Mouse (Mus musculus) C2C12 (cell line): ENCODE data around the gene Pgls. TPM values are rescaled to one million over a fixed set of nuclear protein-coding genes. Genes with fewer than 3 reads are reported as not detected.

Experiments used
- H3K27me3 ChIP-seq: one replicate; pipeline ENCODE4 v1.6.1; 2011; ENCODE audit not compliant: control insufficient read depth, insufficient read depth, insufficient read length
- H3K36me3 ChIP-seq: one replicate; pipeline ENCODE4 v1.6.1; 2011; ENCODE audit not compliant: control insufficient read depth, insufficient read depth
- H3K4me3 ChIP-seq: one replicate; pipeline ENCODE4 v1.5.1; 2011; ENCODE audit warnings: mild to moderate bottlenecking, control low read depth; ENCODE audit not compliant: poor library complexity, insufficient read depth, severe bottlenecking
- H3K79me2 ChIP-seq: one replicate; pipeline ENCODE4 v1.6.1; 2011; ENCODE audit not compliant: control insufficient read depth, insufficient read depth
- H3K79me3 ChIP-seq: one replicate; pipeline ENCODE4 v1.6.1; 2011; ENCODE audit warnings: low read depth, control low read depth
- H3ac ChIP-seq: one replicate; pipeline ENCODE3; 2011; ENCODE audit warnings: low read depth; ENCODE audit not compliant: control insufficient read depth, insufficient read length
- CEBPB ChIP-seq: IDR thresholded peaks from one replicate; pipeline ENCODE4 v1.6.1; 2011; ENCODE audit warnings: low read depth, mild to moderate bottlenecking, control low read depth, moderate library complexity
- CTCF ChIP-seq: IDR thresholded peaks from one replicate; pipeline ENCODE4 v1.5.1; 2011; ENCODE audit not compliant: control insufficient read depth, insufficient read depth, insufficient read length
- FOSL1 ChIP-seq: IDR thresholded peaks from one replicate; pipeline ENCODE4 v1.8.0; 2011; ENCODE audit warnings: mild to moderate bottlenecking, low read length; ENCODE audit not compliant: poor library complexity, insufficient read depth, severe bottlenecking
- MAX ChIP-seq: IDR thresholded peaks from one replicate; pipeline ENCODE4 v1.6.1; 2011; ENCODE audit warnings: mild to moderate bottlenecking, control low read depth
- MYOD1 ChIP-seq: IDR thresholded peaks from one replicate; pipeline ENCODE4 v1.6.1; 2011; ENCODE audit warnings: low read depth; ENCODE audit not compliant: control insufficient read depth, insufficient read length
- MYOG ChIP-seq: IDR thresholded peaks from one replicate; pipeline ENCODE4 v1.6.1; 2011; ENCODE audit not compliant: control insufficient read depth, insufficient read length; ENCODE audit errors: extremely low read depth
- USF1 ChIP-seq: IDR thresholded peaks from one replicate; pipeline ENCODE4 v1.6.1; 2011; ENCODE audit warnings: low read depth, mild to moderate bottlenecking, control low read depth, moderate library complexity
- polyA plus RNA-seq: library from polyadenylated mRNA; unstranded; fragments of >200 nt; fragmentation: generic; extraction: Trizol; gene quantifications from one replicate; pipeline ENCODE4 v1.2.1, GENCODE M21; 2012; ENCODE audit warnings: missing spikeins

The Pgls gene
- polyA plus RNA-seq, 1 experiment = 231 TPM

DNA sequence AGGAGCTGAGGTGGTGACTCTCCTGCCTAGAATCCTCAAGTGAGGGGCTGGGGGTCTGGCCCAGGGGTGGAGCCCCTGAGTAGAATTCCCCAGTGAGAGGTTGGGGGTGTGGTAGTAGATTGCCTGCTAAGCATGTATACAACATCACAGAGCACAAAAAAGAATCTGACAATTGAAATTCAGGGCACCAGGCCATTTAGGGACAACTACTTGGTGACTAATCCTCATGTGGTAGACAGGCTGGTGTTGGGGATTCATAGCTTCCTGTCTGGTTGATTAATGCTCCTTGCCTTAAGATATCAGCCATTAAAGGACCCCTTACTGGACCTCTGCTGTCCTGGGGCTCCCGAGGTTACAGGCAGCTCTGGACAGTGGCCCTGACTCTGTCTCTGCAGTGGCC, 13.0 kb upstream of the Pgls start:
- Histone ChIP-seq H3K79me3 (peaks cover 17% of the 10 kb centered on the region), H3ac (peak overlapping the region; percentile 87), H3K36me3 (peaks cover 27% of the 10 kb centered on the region), H3K27me3 (no peaks in the 10 kb centered on the region), H3K4me3 (peak overlapping the region; percentile 51), H3K79me2 (peaks cover 39% of the 10 kb centered on the region)
- TF ChIP-seq CEBPB (no peak), MYOD1 (no peak), MAX (peak; percentile 58), MYOG (no peak), CTCF (no peak), FOSL1 (peak; percentile 16), USF1 (peak; percentile 48)

DNA sequence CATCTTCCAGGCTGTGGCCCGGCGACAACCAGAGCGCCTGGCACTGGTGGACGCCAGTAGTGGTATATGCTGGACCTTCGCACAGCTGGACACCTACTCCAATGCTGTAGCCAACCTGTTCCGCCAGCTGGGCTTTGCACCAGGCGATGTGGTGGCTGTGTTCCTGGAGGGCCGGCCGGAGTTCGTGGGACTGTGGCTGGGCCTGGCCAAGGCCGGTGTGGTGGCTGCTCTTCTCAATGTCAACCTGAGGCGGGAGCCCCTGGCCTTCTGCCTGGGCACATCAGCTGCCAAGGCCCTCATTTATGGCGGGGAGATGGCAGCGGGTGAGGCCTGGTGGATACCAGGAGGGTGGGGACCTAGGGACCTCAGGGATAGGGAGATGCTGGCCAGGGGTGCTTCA, 12.5 kb upstream of the Pgls start:
- Histone ChIP-seq H3K36me3 (peaks cover 31% of the 10 kb centered on the region), H3K27me3 (no peaks in the 10 kb centered on the region), H3K4me3 (peak overlapping the region; percentile 51), H3K79me2 (peaks cover 39% of the 10 kb centered on the region), H3K79me3 (peaks cover 17% of the 10 kb centered on the region), H3ac (peak overlapping the region; percentile 87)
- TF ChIP-seq FOSL1 (no peak), MAX (no peak), MYOG (no peak), MYOD1 (no peak), CTCF (no peak), CEBPB (no peak), USF1 (no peak)

- peaks cover 39% of the 10 kb centered on the region for H3K79me2 ChIP-seq
- H3K4me3 ChIP-seq = peak overlapping the region; percentile 51
- peak overlapping the region; percentile 87 for H3ac ChIP-seq
- H3K27me3 ChIP-seq = no peaks in the 10 kb centered on the region
- H3K79me3 ChIP-seq = peaks cover 17% of the 10 kb centered on the region
- peak; percentile 57 for TF ChIP-seq USF1
- no peak for TF ChIP-seq CEBPB
- peaks cover 39% of the 10 kb centered on the region for H3K36me3 ChIP-seq
These were observed 11.8 kb upstream of the Pgls start for GRCm38 (mm10) chr8:71580201-71580600.

DNA sequence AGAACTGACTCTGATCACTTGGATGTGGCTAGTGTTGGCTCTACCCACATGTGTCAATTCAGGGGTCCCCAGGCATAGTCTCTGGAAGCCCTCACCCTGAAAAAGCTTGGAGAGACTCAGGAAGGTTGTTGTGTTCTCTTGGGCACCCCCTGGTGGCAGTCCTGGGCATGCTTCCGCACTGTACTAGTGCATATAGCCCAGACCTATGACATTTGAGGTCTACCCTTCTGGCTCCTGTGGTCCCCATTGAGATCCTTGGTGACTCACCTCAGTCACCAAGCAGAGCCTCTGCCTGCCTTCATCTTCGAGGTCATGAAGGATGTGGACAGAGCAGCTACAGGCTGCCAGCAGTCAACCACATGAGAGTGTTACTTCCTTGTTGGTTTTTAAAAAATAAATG, 5.1 kb upstream of the Pgls start:
- Histone ChIP-seq H3K79me2 (peaks cover 17% of the 10 kb centered on the region), H3K36me3 (peaks cover 47% of the 10 kb centered on the region), H3K79me3 (peaks cover 5% of the 10 kb centered on the region), H3K4me3 (no peak overlapping the region), H3ac (no peak overlapping the region), H3K27me3 (no peaks in the 10 kb centered on the region)
- TF ChIP-seq MAX = no peak
- no peak for TF ChIP-seq CTCF
- TF ChIP-seq MYOG = no peak
- TF ChIP-seq USF1 = no peak

DNA sequence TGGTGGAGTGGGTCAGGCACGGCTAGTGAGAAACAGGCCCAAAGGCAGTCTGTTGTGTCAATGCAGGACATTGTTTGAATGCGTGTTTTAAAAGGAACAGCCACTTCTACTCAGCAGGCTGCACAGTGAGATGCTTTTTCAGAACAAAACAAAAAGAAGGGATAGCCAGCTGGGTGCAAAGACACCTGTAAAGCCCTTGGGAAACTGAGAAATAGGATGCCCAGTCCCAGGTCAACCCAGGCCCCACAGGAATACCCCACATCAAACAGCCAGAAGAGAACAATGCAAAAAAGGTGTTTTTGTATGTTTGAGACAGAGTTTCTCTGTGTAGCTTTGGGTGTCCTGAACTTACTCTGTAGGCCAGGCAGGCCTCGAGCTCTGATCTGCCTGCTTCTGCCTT, 3.2 kb upstream of the Pgls start:
- H3ac ChIP-seq = no peak overlapping the region
- peaks cover 19% of the 10 kb centered on the region for H3K79me2 ChIP-seq
- peaks cover 10% of the 10 kb centered on the region for H3K79me3 ChIP-seq
- H3K27me3 ChIP-seq = no peaks in the 10 kb centered on the region
- no peak overlapping the region for H3K4me3 ChIP-seq
- TF ChIP-seq CTCF = no peak
- TF ChIP-seq FOSL1 = no peak
- no peak for TF ChIP-seq MYOG
- no peak for TF ChIP-seq USF1
- TF ChIP-seq MYOD1 = no peak
- no peak for TF ChIP-seq CEBPB
- TF ChIP-seq MAX = no peak
- H3K36me3 ChIP-seq = peaks cover 33% of the 10 kb centered on the region

DNA sequence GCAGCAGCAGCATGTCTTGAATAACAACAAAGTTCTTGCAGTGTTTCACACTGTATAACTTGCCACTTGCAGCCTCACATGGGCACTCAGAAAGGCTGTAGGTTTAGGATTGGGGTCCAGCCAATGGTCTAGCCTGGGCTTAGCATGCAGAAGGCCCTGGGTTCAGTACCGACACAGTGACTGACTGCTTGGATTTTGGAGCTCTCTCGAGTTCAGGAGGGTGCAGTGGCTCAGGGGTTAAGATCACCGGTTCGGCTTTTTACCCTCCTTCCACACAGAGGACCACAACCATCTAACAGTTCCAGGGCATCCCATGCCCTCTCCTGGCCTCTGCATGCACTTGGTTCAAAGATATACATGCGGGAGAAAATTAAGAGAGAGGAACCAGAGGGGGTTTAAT, 959 bp upstream of the Pgls start:
- Histone ChIP-seq H3ac (no peak overlapping the region), H3K79me3 (peaks cover 10% of the 10 kb centered on the region), H3K4me3 (peak overlapping the region; percentile 76), H3K27me3 (no peaks in the 10 kb centered on the region), H3K36me3 (peaks cover 13% of the 10 kb centered on the region), H3K79me2 (peaks cover 22% of the 10 kb centered on the region)
- no peak for TF ChIP-seq MYOG
- TF ChIP-seq MAX = no peak
- no peak for TF ChIP-seq CTCF
- TF ChIP-seq CEBPB = no peak
- TF ChIP-seq USF1 = no peak
- no peak for TF ChIP-seq MYOD1
- TF ChIP-seq FOSL1 = no peak
